Mouse (Mus musculus) T-helper 17 cell (primary cell): ENCODE data around the gene L1cam.

Experiments used
- in situ Hi-C, 2 experiments: fragments of 300-600 bp; cut with MboI, MseI; formaldehyde crosslinking; loops; 1 replicate in 1 of 2; 2 replicates in 1 of 2; pipeline ENCODE4 v1.15.1; 2025; ENCODE audit warnings: high pct_unique_total_duplicates in 2 of 2

The L1cam gene

GRCm38 (mm10) chrX:73880194-73881035 is 15.5 kb downstream of the L1cam start:
- in situ Hi-C loops: no loop called here

GRCm38 (mm10) chrX:73877014-73877413 is 18.9 kb downstream of the L1cam start:
- in situ Hi-C loops: no loop called here

GRCm38 (mm10) chrX:73875881-73876280 is 20.0 kb downstream of the L1cam start:
- in situ Hi-C loops: no loop called here

- in situ Hi-C loops: no loop called here
Observed at GRCm38 (mm10) chrX:73871956-73872355, 23.9 kb downstream of the L1cam start.

GRCm38 (mm10) chrX:73871474-73871873 is 24.4 kb downstream of the L1cam start:
- in situ Hi-C loops: no loop called here

- in situ Hi-C loops: no loop called here
Observed at GRCm38 (mm10) chrX:73869334-73869733, 26.6 kb downstream of the L1cam start.

- in situ Hi-C loops: no loop called here
Observed at GRCm38 (mm10) chrX:73867852-73868251, 28.1 kb downstream of the L1cam start.

GRCm38 (mm10) chrX:73867256-73867655 is 28.6 kb downstream of the L1cam start:
- in situ Hi-C loops: no loop called here

GRCm38 (mm10) chrX:73864692-73865091 is 31.2 kb downstream of the L1cam start:
- in situ Hi-C loops: no loop called here

GRCm38 (mm10) chrX:73855087-73855408 is 40.9 kb downstream of the L1cam start:
- in situ Hi-C loops: no loop called here

- in situ Hi-C loops: no loop called here
Observed at GRCm38 (mm10) chrX:73854326-73855086, 41.4 kb downstream of the L1cam start.

- in situ Hi-C loops: loop anchor here in 1 of 2 experiments (10.0 kb wide), 1 partner anchor 1812 kb away; no protein-coding TSS in a partner anchor
Observed at GRCm38 (mm10) chrX:73836691-73837090, 59.2 kb downstream of the L1cam start.

GRCm38 (mm10) chrX:73835731-73836130 is 60.2 kb downstream of the L1cam start:
- in situ Hi-C loops: loop anchor here in 1 of 2 experiments (10.0 kb wide), 1 partner anchor 1811 kb away; no protein-coding TSS in a partner anchor

GRCm38 (mm10) chrX:73824185-73825151 is 71.4 kb downstream of the L1cam start, which contains the start of gene Pdzd4:
Gene Pdzd4, minus strand, starts transcription at chrX:73824969.
- in situ Hi-C loops: no loop called here

GRCm38 (mm10) chrX:73823747-73824146 is 72.2 kb downstream of the L1cam start:
- in situ Hi-C loops: no loop called here

GRCm38 (mm10) chrX:73816596-73817314 is 79.2 kb downstream of the L1cam start:
- in situ Hi-C loops: no loop called here

- in situ Hi-C loops: no loop called here
Observed at GRCm38 (mm10) chrX:73815072-73815471, 80.8 kb downstream of the L1cam start.

- in situ Hi-C loops: no loop called here
Observed at GRCm38 (mm10) chrX:73805814-73806213, 90.1 kb downstream of the L1cam start.
